Mouse (Mus musculus) MEL (cell line): Measurements from ENCODE around the gene Slc45a2.

ENCODE experiments used
- CTCF ChIP-seq, 3 experiments: IDR thresholded peaks in 2 of 3; conservative IDR thresholded peaks in 1 of 3; 2 replicates each; pipeline ENCODE4 v1.5.1; 2011 to 2012; ENCODE audit warnings: low read length in 3 of 3, low read depth in 2 of 3, mild to moderate bottlenecking in 2 of 3, improper control_type of control experiment in 1 of 3, inconsistent platforms in 1 of 3, mixed read lengths in 1 of 3, moderate library complexity in 1 of 3; ENCODE audit not compliant: control insufficient read depth in 1 of 3, insufficient read depth in 1 of 3, poor library complexity in 1 of 3, severe bottlenecking in 1 of 3
- EP300 ChIP-seq, 2 experiments: IDR thresholded peaks; 2 replicates each; pipeline ENCODE4 v1.6.1; 2011; ENCODE audit warnings: improper control_type of control experiment in 2 of 2, low read length in 2 of 2, low read depth in 1 of 2, mild to moderate bottlenecking in 1 of 2
- NRF1 ChIP-seq: IDR thresholded peaks from 2 replicates; pipeline ENCODE4 v1.6.1; 2014; ENCODE audit warnings: low read depth, mild to moderate bottlenecking, inconsistent platforms, low read length, improper control_type of control experiment, moderate library complexity; ENCODE audit not compliant: poor library complexity, insufficient read depth, severe bottlenecking
- POLR2A ChIP-seq, 2 experiments: IDR thresholded peaks; 2 replicates each; pipeline ENCODE4 v1.6.1; 2011 to 2012; ENCODE audit warnings: low read length in 2 of 2, mild to moderate bottlenecking in 2 of 2, control low read depth in 1 of 2, improper control_type of control experiment in 1 of 2, low read depth in 1 of 2, moderate library complexity in 1 of 2; ENCODE audit not compliant: control insufficient read depth in 1 of 2, insufficient read depth in 1 of 2, poor library complexity in 1 of 2
- POLR2AphosphoS2 ChIP-seq: IDR thresholded peaks from 2 replicates; pipeline ENCODE4 v1.6.1; 2011; ENCODE audit warnings: low read length, improper control_type of control experiment
- POLR2AphosphoS5 ChIP-seq: IDR thresholded peaks from 2 replicates; pipeline ENCODE4 v1.6.1; 2012; ENCODE audit warnings: low read depth, borderline replicate concordance, mild to moderate bottlenecking, inconsistent platforms, low read length, moderate library complexity, mixed read lengths
- TBP ChIP-seq: IDR thresholded peaks from 2 replicates; pipeline ENCODE4 v1.8.0; 2011; ENCODE audit warnings: low read depth, low read length, improper control_type of control experiment
- USF1 ChIP-seq: IDR thresholded peaks from 2 replicates; pipeline ENCODE4 v1.6.1; 2014; ENCODE audit warnings: low read depth, mild to moderate bottlenecking, inconsistent platforms, low read length, improper control_type of control experiment, moderate library complexity
- USF2 ChIP-seq, 2 experiments: IDR thresholded peaks; 2 replicates each; pipeline ENCODE4 v1.6.1; 2011 to 2012; ENCODE audit warnings: improper control_type of control experiment in 2 of 2, low read length in 2 of 2, borderline replicate concordance in 1 of 2, inconsistent platforms in 1 of 2, low read depth in 1 of 2, mild to moderate bottlenecking in 1 of 2; ENCODE audit not compliant: insufficient read depth in 1 of 2
- ZNF384 ChIP-seq: IDR thresholded peaks from 2 replicates; pipeline ENCODE4 v1.6.1; 2012; ENCODE audit warnings: low read depth, mild to moderate bottlenecking, inconsistent platforms, low read length, improper control_type of control experiment

DNA sequence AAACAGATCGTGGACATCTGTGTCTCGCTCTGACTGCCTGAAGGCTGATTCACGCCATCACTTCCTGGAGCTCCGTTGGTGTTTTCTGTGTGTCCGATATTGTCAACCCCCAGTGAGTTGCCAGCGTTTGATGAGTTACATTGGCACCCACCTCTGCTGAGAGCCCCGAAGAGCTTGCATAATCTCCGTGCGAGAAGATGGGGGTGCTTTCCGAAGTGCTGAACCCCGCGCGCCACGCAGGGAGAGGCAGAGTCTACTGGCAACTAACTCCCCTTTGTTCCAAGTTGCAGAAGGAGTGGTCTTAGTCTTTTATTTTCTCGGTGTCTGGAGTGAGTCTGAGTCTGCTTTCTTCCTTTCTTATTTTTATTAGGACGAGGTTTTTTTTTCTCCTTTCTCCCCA, 37.2 kb downstream of the Slc45a2 start, which contains the start of gene Rxfp3:
- TF ChIP-seq EP300 (IDR thresholded peaks at IDR 0.05; ENCODE audit: low read depth in 1 of 2, low read length in 2 of 2) (no peak), POLR2A (IDR thresholded peaks at IDR 0.05; ENCODE audit: control insufficient read depth in 1 of 2, insufficient read depth in 1 of 2, low read depth in 1 of 2, low read length in 2 of 2, poor library complexity in 1 of 2) (no peak), USF2 (IDR thresholded peaks at IDR 0.05; ENCODE audit: borderline replicate concordance in 1 of 2, insufficient read depth in 1 of 2, low read depth in 1 of 2, low read length in 2 of 2) (no peak), POLR2AphosphoS2 (no peak), POLR2AphosphoS5 (no peak), USF1 (no peak), ZNF384 (no peak), NRF1 (no peak), TBP (no peak), CTCF (IDR thresholded peaks at IDR 0.05 in 2 of 3, conservative IDR thresholded peaks at IDR 0.05 in 1 of 3; ENCODE audit: control insufficient read depth in 1 of 3, insufficient read depth in 1 of 3, low read depth in 2 of 3, low read length in 3 of 3, poor library complexity in 1 of 3, severe bottlenecking in 1 of 3) (no peak)
